In the genomic region with DNA sequence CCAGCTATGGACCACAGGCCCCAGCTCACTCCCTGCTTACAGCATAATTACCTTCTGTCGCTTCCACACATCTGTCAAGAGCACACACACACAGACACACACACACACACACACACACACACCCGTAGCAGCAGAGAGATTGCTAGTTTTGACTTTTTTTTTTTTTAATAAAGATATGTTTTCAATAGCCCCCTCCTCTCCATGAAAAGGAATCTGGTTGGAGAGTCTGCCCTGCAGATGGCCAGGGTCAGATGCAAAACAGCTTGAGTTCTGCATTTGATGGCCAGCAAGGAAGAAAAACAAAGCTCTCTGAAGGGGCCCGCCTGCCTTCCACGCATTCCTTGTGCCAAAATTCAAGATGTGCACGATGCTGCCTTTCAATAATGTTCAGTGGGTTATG, we compare ENCODE assay signal across 12 mouse cellular contexts.
DNase-seq lines count a peak whose midpoint lies in the region; ATAC-seq and TF ChIP-seq lines count a peak whose summit lies in the region.
"Had no signal": no experiment of that assay in that cellular context is flagged by ENCODE, and none has a peak within 500 bp of the region (broad histone marks: within the 10 kb centered on the region; RNA-seq: fewer than 3 reads in every experiment).

No protein-coding gene starts in this region.

- no peak overlapping the region for H3K4me3 ChIP-seq in lung, embryonic 15.5 days
- no peak overlapping the region for H3K4me3 ChIP-seq in embryonic facial prominence, embryonic 14.5 days (ENCODE audit: low read depth, low read length)
- H3K4me3 ChIP-seq in limb, embryonic 13.5 days = no peak overlapping the region
- no peak overlapping the region for H3K4me3 ChIP-seq in liver, postnatal 0 days (ENCODE audit: low read depth, low read length)
- H3K4me3 ChIP-seq: myocyte; stomach, embryonic 15.5 days had no signal

- TF ChIP-seq EP300 in liver, postnatal 0 days (IDR thresholded peaks at IDR 0.05; ENCODE audit: low read depth) = no peak

- no peaks in the 10 kb centered on the region for H3K9me3 ChIP-seq in lung, embryonic 15.5 days
- peaks cover 4% of the 10 kb centered on the region; the same call in 1 of the 2 replicates for H3K9me3 ChIP-seq in embryonic facial prominence, embryonic 14.5 days (ENCODE audit: control insufficient read depth, low read length)
- H3K9me3 ChIP-seq in limb, embryonic 13.5 days = no peaks in the 10 kb centered on the region
- no peaks in the 10 kb centered on the region for H3K9me3 ChIP-seq in liver, postnatal 0 days (ENCODE audit: low read length)
- H3K9me3 ChIP-seq: stomach, embryonic 15.5 days had no signal

- no peaks in the 10 kb centered on the region for H3K27me3 ChIP-seq in lung, embryonic 15.5 days
- H3K27me3 ChIP-seq in embryonic facial prominence, embryonic 14.5 days (replicated peaks; ENCODE audit: control insufficient read depth, insufficient read depth, low read length) = no peaks in the 10 kb centered on the region
- no peaks in the 10 kb centered on the region for H3K27me3 ChIP-seq in limb, embryonic 13.5 days
- no peaks in the 10 kb centered on the region for H3K27me3 ChIP-seq in liver, postnatal 0 days (ENCODE audit: insufficient read depth, low read length)
- H3K27me3 ChIP-seq: stomach, embryonic 15.5 days had no signal

- H3K4me2 ChIP-seq in lung, embryonic 15.5 days = no peak overlapping the region
- no peak overlapping the region for H3K4me2 ChIP-seq in embryonic facial prominence, embryonic 14.5 days (ENCODE audit: low read depth, low read length)
- no peak overlapping the region for H3K4me2 ChIP-seq in limb, embryonic 13.5 days (replicated peaks)
- no peak overlapping the region for H3K4me2 ChIP-seq in liver, postnatal 0 days (ENCODE audit: low read depth, low read length)
- H3K4me2 ChIP-seq: liver, embryonic 11.5 days; stomach, embryonic 15.5 days had no signal

- ATAC-seq in lung, embryonic 15.5 days (ENCODE audit: borderline replicate concordance, extremely low read depth, low FRiP score, low TSS enrichment) = no peak; the same call in 1 of the 2 replicates
- peak; percentile 26; the same call in 1 of the 2 replicates for ATAC-seq in embryonic facial prominence, embryonic 14.5 days (ENCODE audit: low read depth)
- ATAC-seq in limb, embryonic 13.5 days (ENCODE audit: low FRiP score, low read depth) = peak; percentile 19; the same call in 1 of the 2 replicates
- ATAC-seq in liver, postnatal 0 days = no peak

- H3K4me1 ChIP-seq in lung, embryonic 15.5 days = no peaks in the 10 kb centered on the region; the same call in 1 of the 2 replicates
- H3K4me1 ChIP-seq in embryonic facial prominence, embryonic 14.5 days (ENCODE audit: control insufficient read depth, insufficient read depth, low read length) = peaks cover 4% of the 10 kb centered on the region; the same call in 1 of the 2 replicates
- H3K4me1 ChIP-seq in limb, embryonic 13.5 days = peaks cover 15% of the 10 kb centered on the region
- no peaks in the 10 kb centered on the region for H3K4me1 ChIP-seq in liver, postnatal 0 days (ENCODE audit: insufficient read depth)
- H3K4me1 ChIP-seq: stomach, embryonic 15.5 days had no signal

- H3K9ac ChIP-seq in lung, embryonic 15.5 days = no peak overlapping the region
- H3K9ac ChIP-seq in embryonic facial prominence, embryonic 14.5 days (ENCODE audit: low read depth, low read length) = no peak overlapping the region
- H3K9ac ChIP-seq in limb, embryonic 13.5 days = no peak overlapping the region
- H3K9ac ChIP-seq in liver, postnatal 0 days (replicated peaks) = no peak overlapping the region
- H3K9ac ChIP-seq: stomach, embryonic 15.5 days had no signal

- H3K36me3 ChIP-seq in lung, embryonic 15.5 days = no peaks in the 10 kb centered on the region
- H3K36me3 ChIP-seq in embryonic facial prominence, embryonic 14.5 days (ENCODE audit: control insufficient read depth, insufficient read depth, low read length) = no peaks in the 10 kb centered on the region
- no peaks in the 10 kb centered on the region for H3K36me3 ChIP-seq in limb, embryonic 13.5 days
- no peaks in the 10 kb centered on the region for H3K36me3 ChIP-seq in liver, postnatal 0 days (replicated peaks; ENCODE audit: insufficient read depth, low read length)
- H3K36me3 ChIP-seq: stomach, embryonic 15.5 days had no signal

- no peak for TF ChIP-seq CTCF in liver, postnatal 0 days (IDR thresholded peaks at IDR 0.05; ENCODE audit: low read depth)

- no peak for DNase-seq in lung, adult 18-20 months
- peak; percentile 37 to 49 for DNase-seq in cerebellum, postnatal 25 days
- DNase-seq in embryonic facial prominence, embryonic 14.5 days (ENCODE audit: low spot score) = peak; percentile 77
- DNase-seq in adrenal gland, postnatal 14 days = no peak
- DNase-seq in left cerebral cortex, adult 11 months (ENCODE audit: low spot score) = no peak
- DNase-seq in liver, postnatal 0 days = no peak
- DNase-seq: heart, postnatal 4 days had no signal

- peak overlapping the region; percentile 19; the same call in 1 of the 2 replicates for H3K27ac ChIP-seq in lung, embryonic 15.5 days
- H3K27ac ChIP-seq in embryonic facial prominence, embryonic 14.5 days (replicated peaks; ENCODE audit: low read depth, low read length) = peak overlapping the region; percentile 59; the same call in 1 of the 2 replicates
- peak overlapping the region; percentile 28; the same call in 1 of the 2 replicates for H3K27ac ChIP-seq in limb, embryonic 13.5 days
- no peak overlapping the region for H3K27ac ChIP-seq in liver, postnatal 0 days (ENCODE audit: low read depth)
- H3K27ac ChIP-seq: stomach, embryonic 15.5 days had no signal

- WGBS in lung, embryonic 15.5 days = 18% methylated on average over 5 of the region's 5 CpGs
- WGBS in embryonic facial prominence, embryonic 14.5 days = 8% methylated on average over 5 of the region's 5 CpGs
- WGBS in limb, embryonic 13.5 days = 3% methylated on average over 5 of the region's 5 CpGs
- WGBS in liver, postnatal 0 days (ENCODE audit: insufficient replicate concordance) = 45% methylated on average over 5 of the region's 5 CpGs

Comparison
In these comparisons a context has a peak if more than half of its experiments do, and no peak if none do; other contexts are left out.
1. ATAC-seq: peak in embryonic facial prominence, embryonic 14.5 days (single experiment) and limb, embryonic 13.5 days (single experiment); none in lung, embryonic 15.5 days (single experiment) and liver, postnatal 0 days (single experiment).
2. DNase-seq: peak in cerebellum, postnatal 25 days (2 of 2) and embryonic facial prominence, embryonic 14.5 days (single experiment); none in lung, adult 18-20 months (0 of 2), adrenal gland, postnatal 14 days (single experiment), left cerebral cortex, adult 11 months (single experiment) and liver, postnatal 0 days (single experiment).